Mouse (Mus musculus) hindbrain, postnatal 0 days (tissue): ENCODE measurements at regions not wholly inside any gene's neighbourhood (a gene's known extent, or its start where the extent isn't known, plus 50 kb on each side); places are given as distances from the start of the nearest gene placed in this dataset.
A peak's percentile ranks its signal among the peaks of the same experiment; 100 is the strongest.

ENCODE experiments used
- ATAC-seq: fragments of 200-750 bp; cut with Nextera tagmentation; 2 replicates; pipeline ENCODE4 v1.8.0; 2017; ENCODE audit warnings: mild to moderate bottlenecking, moderate TSS enrichment, moderate library complexity
- DNase-seq: peaks from one replicate; pipeline ENCODE4 v3.0.0-alpha.2; 2015; ENCODE audit warnings: low spot score
- H3K27ac ChIP-seq: fragments of 300-500 bp; sonication (generic); 2 replicates; pipeline ENCODE4 v1.5.1; 2014; ENCODE audit warnings: mild to moderate bottlenecking
- H3K27me3 ChIP-seq: fragments of 300-500 bp; sonication (generic); 2 replicates; pipeline ENCODE4 v1.6.1; 2014; ENCODE audit warnings: low read length, mixed read lengths; ENCODE audit not compliant: insufficient read depth
- H3K36me3 ChIP-seq: fragments of 300-500 bp; sonication (generic); 2 replicates; pipeline ENCODE4 v1.6.1; 2014; ENCODE audit warnings: low read length, mixed read lengths; ENCODE audit not compliant: insufficient read depth
- H3K4me1 ChIP-seq: fragments of 300-500 bp; sonication (generic); 2 replicates; pipeline ENCODE4 v1.6.1; 2014; ENCODE audit warnings: antibody characterized with exemption, low read length, mixed read lengths; ENCODE audit not compliant: insufficient read depth
- H3K4me2 ChIP-seq: fragments of 300-500 bp; sonication (generic); 2 replicates; pipeline ENCODE4 v1.6.1; 2014; ENCODE audit warnings: low read depth, mild to moderate bottlenecking, low read length, moderate library complexity, mixed read lengths
- H3K4me3 ChIP-seq: fragments of 300-500 bp; sonication (generic); 2 replicates; pipeline ENCODE4 v1.5.1; 2014; ENCODE audit warnings: low read length
- H3K9ac ChIP-seq: fragments of 300-500 bp; sonication (generic); replicated peaks from 2 replicates; pipeline ENCODE4 v1.6.1; 2014; ENCODE audit warnings: mild to moderate bottlenecking, low read length, moderate library complexity, mixed read lengths
- H3K9me3 ChIP-seq: fragments of 300-500 bp; sonication (generic); 2 replicates; pipeline ENCODE4 v1.6.1; 2016; ENCODE audit warnings: low read length, mixed read lengths
- CTCF ChIP-seq: IDR thresholded peaks from 2 replicates; pipeline ENCODE4 v1.5.1; 2016; ENCODE audit warnings: antibody characterized with exemption, control low read depth, low read depth
- WGBS: fragments of 180-500 bp; shearing (Covaris S2); extraction: QIAGEN DNeasy Blood & Tissue Kit; methylation state at CpG from one replicate; pipeline ENCODE4 v1.1.7; 2014; 5-methylcytosine and 5-hydroxymethylcytosine counted together

DNA sequence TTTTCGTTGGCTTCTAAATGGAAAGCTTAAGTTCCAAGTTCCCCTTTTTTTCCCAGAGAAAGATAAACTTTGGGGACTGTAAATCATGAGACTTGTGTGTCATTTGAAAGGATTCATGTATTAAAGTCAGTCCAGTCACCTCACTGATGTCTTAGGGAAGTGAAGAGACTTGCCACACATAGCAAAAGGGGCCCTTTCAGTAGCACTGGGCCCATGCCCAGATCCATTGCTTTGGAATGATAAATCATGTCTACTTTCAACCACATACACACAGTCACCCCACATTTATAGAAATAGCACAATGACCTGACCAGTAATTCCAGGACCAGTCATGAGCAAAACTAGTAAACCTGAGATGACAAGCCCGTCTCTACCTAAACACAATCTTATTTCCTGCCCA lies 133.2 kb upstream of the Clint1 start:
- H3K36me3 ChIP-seq = no peaks in the 10 kb centered on the region
- DNase-seq (no peak), ATAC-seq (no peak)
- H3K27ac ChIP-seq = no peak overlapping the region
- no peak for TF ChIP-seq CTCF
- no peak overlapping the region for H3K4me2 ChIP-seq
- H3K9me3 ChIP-seq = no peaks in the 10 kb centered on the region
- H3K27me3 ChIP-seq = no peaks in the 10 kb centered on the region
- H3K4me1 ChIP-seq = no peaks in the 10 kb centered on the region
- WGBS = 76% methylated on average over 2 of the region's 2 CpGs
- H3K4me3 ChIP-seq = no peak overlapping the region
- no peak overlapping the region for H3K9ac ChIP-seq

DNA sequence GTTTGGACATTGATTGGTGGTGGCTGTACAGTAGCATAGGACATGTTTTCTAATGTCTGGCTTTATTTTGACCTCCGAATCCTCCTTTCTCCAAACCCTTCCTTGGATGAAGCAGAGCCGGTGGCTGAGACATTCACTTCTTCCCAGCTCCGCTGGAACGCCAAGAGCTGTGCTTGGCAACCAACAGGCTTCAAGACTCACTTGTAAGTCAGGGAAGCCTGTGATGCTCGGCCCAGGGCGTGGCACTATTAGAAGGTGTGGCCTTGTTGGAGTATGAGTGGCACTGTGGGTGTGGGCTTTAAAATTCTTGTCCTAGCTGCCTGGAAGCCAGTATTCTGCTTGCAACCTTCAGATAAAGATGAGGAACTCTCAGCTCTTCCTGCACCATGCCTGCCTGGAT lies 132.0 kb upstream of the Clint1 start:
- WGBS = 86% methylated on average over 6 of the region's 6 CpGs
- Histone ChIP-seq H3K4me3 (no peak overlapping the region), H3K27ac (no peak overlapping the region), H3K9me3 (no peaks in the 10 kb centered on the region), H3K4me1 (no peaks in the 10 kb centered on the region), H3K4me2 (no peak overlapping the region), H3K36me3 (no peaks in the 10 kb centered on the region), H3K9ac (no peak overlapping the region), H3K27me3 (no peaks in the 10 kb centered on the region)
- ATAC-seq (no peak), DNase-seq (no peak)
- no peak for TF ChIP-seq CTCF

DNA sequence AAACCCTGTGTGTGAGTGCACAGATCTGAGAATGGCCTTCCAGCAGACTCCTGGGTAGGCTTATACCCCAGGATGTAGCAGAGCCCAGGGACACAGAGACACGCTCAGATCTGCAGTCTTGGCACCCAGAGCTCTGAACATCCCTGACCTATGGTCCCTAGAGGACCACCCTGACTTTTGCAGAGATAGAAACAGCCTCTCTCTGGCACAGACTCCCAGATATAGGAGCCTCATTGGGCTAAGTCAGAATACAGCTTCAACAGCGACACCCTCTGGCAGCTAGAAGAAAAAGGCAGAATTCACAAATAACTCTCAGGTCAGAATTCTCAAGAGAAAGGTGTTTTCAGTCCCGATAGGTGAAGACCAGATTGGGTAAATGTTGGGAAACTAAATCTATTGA lies 115.3 kb upstream of the Clint1 start:
- DNase-seq (peak; percentile 68), ATAC-seq (no peak)
- Histone ChIP-seq H3K9me3 (no peaks in the 10 kb centered on the region), H3K27me3 (no peaks in the 10 kb centered on the region), H3K4me2 (no peak overlapping the region), H3K27ac (no peak overlapping the region), H3K4me3 (no peak overlapping the region), H3K9ac (no peak overlapping the region), H3K4me1 (no peaks in the 10 kb centered on the region), H3K36me3 (no peaks in the 10 kb centered on the region)
- TF ChIP-seq CTCF = peak; percentile 62
- WGBS = 39% methylated on average over 3 of the region's 3 CpGs

DNA sequence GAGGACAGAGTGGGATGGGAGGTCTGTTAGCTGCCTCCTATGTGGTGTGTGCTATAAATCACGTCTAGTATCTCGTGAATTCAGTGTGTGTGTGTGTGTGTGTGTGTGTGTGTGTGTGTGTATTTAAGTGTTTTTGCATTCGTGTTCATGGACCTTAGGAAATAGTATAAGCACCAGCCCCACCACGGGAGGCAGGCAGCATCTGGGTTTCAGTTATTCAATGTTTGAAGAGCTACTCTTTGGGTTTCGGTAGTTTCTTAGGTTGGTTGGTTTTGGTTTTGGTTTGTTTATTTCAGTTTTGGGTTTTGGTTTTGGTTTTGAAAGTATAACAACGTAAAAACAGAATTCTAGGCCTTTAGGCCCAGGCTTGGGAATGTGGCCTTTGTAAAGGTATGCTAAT lies 113.5 kb upstream of the Clint1 start:
- H3K36me3 ChIP-seq = no peaks in the 10 kb centered on the region
- H3K4me3 ChIP-seq = no peak overlapping the region
- DNase-seq (no peak), ATAC-seq (no peak)
- no peaks in the 10 kb centered on the region for H3K27me3 ChIP-seq
- H3K27ac ChIP-seq = no peak overlapping the region
- no peak overlapping the region for H3K9ac ChIP-seq
- H3K4me2 ChIP-seq = no peak overlapping the region
- TF ChIP-seq CTCF = no peak
- no peaks in the 10 kb centered on the region for H3K9me3 ChIP-seq
- 87% methylated on average over 6 of the region's 6 CpGs for WGBS
- no peaks in the 10 kb centered on the region for H3K4me1 ChIP-seq

DNA sequence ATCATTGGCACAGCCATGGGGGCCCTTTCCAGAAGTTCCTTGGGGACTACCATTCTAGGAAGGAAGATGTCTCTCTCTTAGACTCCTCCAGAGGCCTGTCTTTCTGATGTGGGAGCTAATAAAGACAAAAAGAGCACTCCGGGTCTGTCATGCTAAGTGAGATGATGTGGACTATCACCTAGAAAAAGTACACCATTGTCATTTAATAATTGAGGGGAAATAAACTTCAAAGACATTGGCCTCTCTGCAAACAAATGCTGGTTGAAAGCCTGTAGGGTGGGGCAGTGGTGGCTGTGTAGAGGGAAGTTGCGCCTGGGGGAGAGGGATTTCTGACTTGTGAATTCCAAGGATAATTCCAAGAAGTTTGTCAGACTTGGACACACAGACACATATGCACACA lies 105.9 kb upstream of the Clint1 start:
- 84% methylated on average over 2 of the region's 2 CpGs for WGBS

DNA sequence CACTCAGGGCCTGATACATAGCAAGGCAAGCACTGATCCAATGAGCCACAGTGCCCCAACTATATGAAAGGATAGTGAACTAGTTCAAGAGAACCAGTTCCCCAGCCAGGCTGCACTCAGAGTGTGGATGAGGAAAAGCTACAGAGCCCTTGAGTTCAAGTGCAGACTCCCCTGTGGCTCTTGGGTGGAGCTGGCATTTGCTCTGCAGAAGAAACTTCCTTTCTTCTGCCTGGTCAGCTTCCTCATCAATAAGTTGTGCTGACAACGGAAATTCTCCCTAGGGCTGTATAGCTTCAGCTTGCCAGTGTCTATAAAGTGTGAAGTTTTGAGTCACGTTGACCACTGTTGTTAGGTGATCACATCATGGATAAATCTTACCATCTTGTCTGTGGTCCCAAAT lies 101.6 kb upstream of the Clint1 start:
- no peak overlapping the region for H3K4me3 ChIP-seq
- TF ChIP-seq CTCF = no peak
- no peak overlapping the region for H3K4me2 ChIP-seq
- no peak overlapping the region for H3K27ac ChIP-seq
- H3K4me1 ChIP-seq = no peaks in the 10 kb centered on the region
- H3K36me3 ChIP-seq = no peaks in the 10 kb centered on the region
- ATAC-seq = no peak
- H3K27me3 ChIP-seq = no peaks in the 10 kb centered on the region
- H3K9ac ChIP-seq = no peak overlapping the region
- no peaks in the 10 kb centered on the region for H3K9me3 ChIP-seq
- DNase-seq = no peak
- WGBS = 73% methylated on average over 2 of the region's 2 CpGs

More for the DNA sequence above, 105.9 kb upstream of the Clint1 start:
- H3K9ac ChIP-seq = no peak overlapping the region
- DNase-seq (no peak), ATAC-seq (no peak)
- no peak for TF ChIP-seq CTCF
- no peak overlapping the region for H3K4me3 ChIP-seq
- H3K36me3 ChIP-seq = no peaks in the 10 kb centered on the region
- peaks cover 7% of the 10 kb centered on the region; the same call in 1 of the 2 replicates for H3K9me3 ChIP-seq
- no peak overlapping the region for H3K27ac ChIP-seq
- no peaks in the 10 kb centered on the region for H3K27me3 ChIP-seq
- H3K4me1 ChIP-seq = no peaks in the 10 kb centered on the region
- no peak overlapping the region for H3K4me2 ChIP-seq

DNA sequence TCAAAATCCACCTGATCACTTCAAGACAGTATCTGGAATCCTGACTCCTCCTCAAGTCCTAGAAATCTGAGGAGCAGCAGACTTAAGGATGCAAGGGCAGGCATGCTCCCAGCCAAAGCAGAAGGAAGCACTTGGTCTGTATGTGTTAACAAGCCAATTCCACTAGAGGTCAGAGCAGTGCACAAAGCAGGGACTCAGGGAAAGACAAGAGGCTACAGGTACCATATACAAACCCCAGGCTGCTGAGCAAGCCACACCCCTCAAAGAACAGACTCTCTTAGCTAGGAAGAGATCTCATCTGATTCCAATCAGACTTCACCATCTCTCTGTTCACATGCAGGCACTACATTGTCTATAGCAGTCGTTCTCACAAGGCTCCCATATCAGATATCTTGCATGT lies 99.6 kb upstream of the Clint1 start:
- no peaks in the 10 kb centered on the region for H3K9me3 ChIP-seq
- DNase-seq (peak; percentile 75), ATAC-seq (peak; percentile 79; the same call in 1 of the 2 replicates)
- no peak overlapping the region for H3K9ac ChIP-seq
- no peak overlapping the region for H3K27ac ChIP-seq
- H3K36me3 ChIP-seq = no peaks in the 10 kb centered on the region
- H3K27me3 ChIP-seq = no peaks in the 10 kb centered on the region
- TF ChIP-seq CTCF = peak; percentile 84
- H3K4me1 ChIP-seq = no peaks in the 10 kb centered on the region
- 69% methylated on average over 1 of the region's 1 CpGs for WGBS
- no peak overlapping the region for H3K4me3 ChIP-seq
- no peak overlapping the region for H3K4me2 ChIP-seq

DNA sequence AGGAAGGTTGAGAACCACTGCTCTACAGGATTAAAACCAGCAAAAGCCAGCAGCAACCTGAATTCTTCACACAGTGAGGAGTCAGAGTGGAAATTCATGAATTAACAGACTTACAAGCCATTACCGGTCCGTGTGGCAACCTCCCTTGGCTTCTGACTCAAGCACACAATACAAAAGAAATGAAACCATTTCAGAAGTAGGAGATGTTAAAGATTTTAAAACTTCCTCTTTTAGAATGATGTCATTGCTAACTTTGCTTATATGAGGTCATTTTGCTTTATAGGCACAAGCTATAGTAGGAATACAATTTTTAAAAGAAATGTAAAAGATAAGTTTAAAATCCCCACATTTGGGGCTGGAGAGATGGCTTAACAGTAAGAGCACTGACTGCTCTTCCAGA lies 99.1 kb upstream of the Clint1 start:
- TF ChIP-seq CTCF = no peak
- H3K36me3 ChIP-seq = no peaks in the 10 kb centered on the region
- H3K4me1 ChIP-seq = no peaks in the 10 kb centered on the region
- H3K27me3 ChIP-seq = no peaks in the 10 kb centered on the region
- H3K27ac ChIP-seq = no peak overlapping the region
- no peak for DNase-seq
- H3K9ac ChIP-seq = no peak overlapping the region
- ATAC-seq = no peak
- 70% methylated on average over 2 of the region's 2 CpGs for WGBS
- no peaks in the 10 kb centered on the region for H3K9me3 ChIP-seq
- H3K4me2 ChIP-seq = no peak overlapping the region
- H3K4me3 ChIP-seq = no peak overlapping the region
